Mouse (Mus musculus) A20 (cell line): Measurements from ENCODE around the gene Tarsl2.

Source experiments
- DNase-seq: peaks from one replicate; pipeline ENCODE4 v3.0.0-alpha.2; 2011; ENCODE audit warnings: low read depth, low spot score

Tarsl2 gene

DNA sequence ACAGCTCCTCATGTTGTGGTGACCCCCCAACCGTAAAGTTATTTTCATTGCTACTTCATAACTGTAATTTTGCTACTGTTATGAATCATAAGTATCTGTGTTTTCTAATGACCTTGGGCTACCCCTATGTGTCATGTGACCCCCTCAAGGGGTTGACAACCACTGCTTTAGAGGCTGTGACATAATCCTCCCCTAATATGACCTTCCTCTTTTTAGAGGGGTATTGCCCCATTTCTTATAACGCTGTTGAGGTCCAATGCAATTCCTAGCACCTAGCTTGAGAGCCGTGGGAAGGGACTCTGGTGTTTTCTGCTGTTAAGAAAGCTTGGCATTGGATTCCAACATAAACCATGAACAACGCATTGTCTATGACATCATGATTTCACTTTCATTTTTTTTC, 6.0 kb downstream of the Tarsl2 start:
- no peak for DNase-seq

DNA sequence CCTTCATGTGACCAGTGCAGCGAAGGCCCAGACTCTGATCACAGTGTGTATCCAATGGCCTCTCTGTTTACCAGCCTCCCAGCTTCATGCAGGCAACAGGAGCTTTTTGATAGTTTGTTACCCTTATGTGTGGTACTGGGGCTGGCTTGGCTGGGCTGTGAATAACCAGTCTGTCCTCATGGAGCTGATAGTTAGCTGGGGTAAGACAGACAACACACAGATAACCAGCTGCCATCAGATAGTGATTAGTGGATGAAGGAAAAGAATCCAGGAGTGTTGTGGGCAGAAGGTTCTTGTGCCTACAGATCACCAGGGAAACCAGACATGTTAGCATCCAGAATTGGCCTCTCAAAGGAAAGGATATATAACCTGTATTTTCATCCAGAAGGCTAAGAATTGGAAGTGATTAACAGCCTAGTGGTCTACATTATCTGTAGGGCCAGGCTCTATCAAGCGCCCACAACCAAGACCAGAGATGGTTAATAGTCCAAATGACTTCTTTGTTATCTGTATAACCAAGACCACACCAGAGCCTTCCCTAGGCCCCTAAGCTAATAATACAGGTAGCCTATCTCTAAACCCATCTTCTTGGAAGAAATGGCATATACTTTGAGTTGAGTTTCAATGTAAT, 12.9 kb downstream of the Tarsl2 start:
- DNase-seq: no peak

DNA sequence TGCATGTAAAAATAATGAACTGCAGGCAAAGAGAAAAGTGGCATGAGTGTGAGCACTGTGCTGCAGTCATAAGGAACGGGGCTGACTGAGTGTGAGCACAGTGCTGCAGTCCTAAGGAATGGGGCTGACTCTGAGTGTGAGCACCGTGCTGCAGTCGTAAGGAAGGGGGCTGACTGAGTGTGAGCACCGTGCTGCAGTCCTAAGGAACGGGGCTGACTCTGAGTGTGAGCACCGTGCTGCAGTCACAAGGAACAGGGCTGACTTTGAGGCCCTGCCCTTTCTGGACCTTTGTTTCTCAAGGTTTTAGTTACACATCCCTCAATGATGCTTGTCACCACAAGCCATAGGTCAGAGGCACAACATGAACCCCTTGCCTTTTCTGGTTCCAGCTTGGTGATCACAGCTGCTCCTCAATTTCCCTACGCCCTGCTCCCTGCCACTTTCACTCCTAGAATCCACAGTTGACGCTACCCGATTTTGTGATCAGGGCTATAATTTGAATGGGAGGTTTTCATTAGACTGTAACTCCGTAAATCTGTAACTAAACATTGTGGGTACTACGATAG, 18.6 kb downstream of the Tarsl2 start:
- no peak for DNase-seq

DNA sequence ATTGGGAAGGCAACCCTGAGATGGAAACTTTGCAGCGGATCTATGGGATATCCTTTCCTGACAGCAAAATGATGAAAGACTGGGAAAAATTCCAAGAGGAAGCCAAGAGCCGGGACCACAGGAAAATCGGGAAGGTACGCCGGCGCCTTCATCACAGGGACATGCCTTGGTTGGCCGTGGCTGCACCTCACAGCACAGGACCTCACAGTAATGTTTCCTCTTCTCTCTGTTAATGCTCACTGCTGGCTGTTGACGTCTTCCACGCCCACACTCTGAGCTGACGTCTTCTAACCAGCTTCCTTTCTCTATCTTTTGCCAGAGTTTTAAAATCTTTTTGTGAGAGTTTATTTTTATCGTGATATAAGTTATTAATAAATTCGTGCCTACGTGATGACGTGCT, 19.2 kb downstream of the Tarsl2 start:
- no peak for DNase-seq

DNA sequence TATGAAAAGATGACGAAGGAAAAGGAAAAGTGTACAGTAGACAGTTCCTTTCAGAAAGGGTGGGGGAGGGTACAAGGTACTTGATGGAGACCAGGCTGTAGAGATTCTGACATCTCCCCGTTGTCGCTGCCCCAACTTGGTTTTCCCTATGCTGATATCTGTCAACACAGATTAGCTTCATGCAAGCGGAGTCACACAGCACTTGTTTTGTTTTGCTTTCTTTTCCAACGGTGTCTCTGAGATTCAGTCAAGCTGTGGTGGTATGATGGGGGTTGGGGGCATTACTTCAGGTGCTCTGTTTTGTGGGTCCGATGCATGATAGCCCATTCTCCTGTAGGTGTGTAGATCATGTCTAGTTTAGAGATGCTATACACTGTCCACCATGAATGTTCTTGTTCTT, 22.8 kb downstream of the Tarsl2 start:
- DNase-seq: no peak

DNA sequence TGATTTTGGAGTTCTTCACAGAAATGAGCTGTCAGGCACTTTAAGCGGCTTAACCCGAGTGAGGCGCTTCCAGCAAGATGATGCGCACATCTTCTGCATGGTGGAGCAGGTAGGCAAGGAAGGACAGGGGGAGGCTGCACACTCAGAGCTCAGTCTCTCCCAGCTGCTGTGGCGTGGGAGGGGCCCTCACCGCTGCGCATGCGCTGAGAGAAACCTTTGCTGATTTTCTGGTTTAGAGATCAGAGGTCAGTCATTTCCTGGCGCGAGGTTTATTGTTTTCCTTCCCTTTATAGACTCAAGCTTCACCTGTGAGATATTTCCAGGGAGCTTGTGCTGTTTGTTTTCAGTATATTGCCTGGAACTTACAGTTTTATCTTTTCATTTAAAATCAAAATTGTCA, 33.4 kb downstream of the Tarsl2 start:
- no peak for DNase-seq

DNA sequence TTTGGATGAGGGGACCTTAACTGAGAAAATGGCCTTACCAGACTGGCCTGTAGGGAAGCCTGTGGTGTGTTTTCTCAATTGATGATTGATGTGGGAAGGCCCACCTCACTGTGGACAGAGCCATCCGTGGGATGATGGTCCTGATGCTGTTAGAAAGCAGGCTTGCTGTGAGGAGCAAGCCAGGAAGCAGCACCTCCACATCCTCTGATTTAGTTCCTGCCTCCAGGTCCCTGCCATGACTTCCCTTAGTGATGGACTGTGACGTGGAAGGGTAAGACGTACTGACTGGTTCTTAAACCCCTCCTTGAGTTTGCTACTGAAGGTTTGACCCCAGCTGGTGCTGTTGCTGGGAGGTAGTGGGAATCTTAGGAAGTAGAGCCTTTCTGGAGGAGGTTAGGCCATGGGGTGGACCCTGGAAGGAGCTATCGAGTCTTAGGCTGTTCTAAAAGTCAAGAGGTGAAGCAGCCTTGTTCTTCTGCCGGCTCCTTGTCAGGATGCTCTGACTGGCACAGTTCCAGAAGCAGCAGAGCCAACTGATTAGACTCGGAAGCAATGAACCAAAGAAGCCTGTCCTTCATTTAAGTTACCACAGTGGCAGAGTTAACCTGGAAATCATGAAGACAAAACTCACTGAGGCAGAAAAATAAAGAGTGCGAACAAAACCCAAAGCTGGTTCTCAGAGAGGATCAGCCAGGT, 34.4 kb downstream of the Tarsl2 start:
- no peak for DNase-seq

DNA sequence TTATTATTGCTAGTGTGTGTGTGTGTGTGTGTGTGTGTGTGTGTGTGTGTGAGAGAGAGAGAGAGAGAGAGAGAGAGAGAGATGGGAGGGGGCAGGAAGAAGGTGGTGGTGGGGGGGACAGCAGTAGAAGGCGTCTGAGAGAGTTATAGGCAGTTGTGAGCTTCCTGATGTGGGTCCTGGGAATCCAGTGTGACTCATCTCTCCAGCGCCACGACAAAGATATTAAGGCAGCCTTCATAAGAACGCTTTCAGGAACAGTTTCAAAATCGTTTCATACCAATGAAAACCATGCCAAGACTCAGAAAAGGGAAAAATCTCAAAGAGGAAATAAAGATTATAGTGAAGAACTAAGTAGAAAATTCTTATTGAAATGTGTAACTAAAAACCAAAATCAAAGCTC, 36.5 kb downstream of the Tarsl2 start:
- no peak for DNase-seq

DNA sequence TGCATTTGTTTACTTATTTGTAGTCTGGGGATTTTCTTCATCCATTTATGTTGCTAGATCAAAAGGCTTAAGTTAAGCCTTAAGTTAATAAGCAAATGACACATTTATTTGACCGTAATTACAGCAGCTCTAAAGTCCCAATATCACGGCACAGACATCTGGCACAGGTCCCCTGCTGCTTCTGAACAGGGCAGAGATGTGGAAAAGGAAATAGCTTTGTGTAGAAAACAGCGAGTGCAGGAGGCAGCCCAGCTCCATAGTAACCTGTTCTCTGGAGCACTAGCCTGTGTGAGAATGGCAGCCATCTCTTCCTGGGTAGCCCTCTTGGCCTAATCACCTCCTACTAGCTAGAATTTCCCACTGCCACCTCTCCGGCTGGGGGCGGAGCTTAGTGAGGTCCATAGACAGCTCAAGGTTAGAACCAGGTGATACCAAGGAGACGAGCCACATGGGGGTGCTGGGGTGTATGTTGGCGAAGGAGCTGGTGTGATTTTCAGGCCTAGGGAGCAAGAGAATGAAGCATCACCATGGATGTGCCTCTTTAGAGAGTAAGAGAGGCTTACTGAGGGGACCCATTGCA, 39.6 kb downstream of the Tarsl2 start:
- no peak for DNase-seq

DNA sequence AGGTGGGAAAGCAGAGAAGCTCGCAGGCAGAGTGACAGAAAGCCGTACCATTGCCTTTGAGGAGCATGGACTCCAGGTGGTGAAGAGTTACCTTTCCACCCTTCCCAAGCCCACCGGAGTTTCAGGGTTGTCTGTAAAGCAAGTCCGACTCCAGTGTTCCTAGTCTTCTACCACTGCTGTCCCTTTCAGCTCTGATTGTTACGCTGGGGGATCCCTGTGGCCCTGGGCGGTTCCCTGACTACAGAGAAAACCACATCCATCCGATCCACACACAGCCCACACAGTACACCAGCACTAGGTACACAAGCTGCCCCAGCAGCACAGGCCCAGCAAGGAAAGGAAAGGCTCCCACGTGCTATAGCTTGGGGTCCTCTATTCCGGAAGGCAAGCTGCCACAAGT, 42.0 kb downstream of the Tarsl2 start:
- no peak for DNase-seq

DNA sequence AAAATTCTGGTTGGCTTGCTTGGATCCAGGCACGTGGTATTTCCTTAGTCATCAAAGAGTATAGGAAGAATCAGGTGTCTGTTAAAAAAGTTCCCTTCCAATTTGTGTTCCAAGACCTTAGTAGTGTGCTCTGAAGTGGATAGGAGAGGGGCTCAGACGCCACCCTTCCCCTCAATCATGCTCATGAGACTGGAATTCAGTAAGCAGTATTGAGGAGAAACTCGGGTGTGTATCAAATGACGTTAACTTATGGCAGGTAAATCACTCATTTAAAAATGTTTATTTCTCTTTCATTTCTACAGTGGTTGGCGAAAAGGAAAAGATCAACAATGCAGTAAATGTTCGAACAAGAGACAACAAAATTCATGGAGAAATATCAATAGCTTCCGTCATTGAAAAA, 46.2 kb downstream of the Tarsl2 start, which contains the start of gene Tm2d3:
TSS of gene Tm2d3 (plus strand) at position 301 of the 400 bp plus-strand sequence.
- no peak for DNase-seq

DNA sequence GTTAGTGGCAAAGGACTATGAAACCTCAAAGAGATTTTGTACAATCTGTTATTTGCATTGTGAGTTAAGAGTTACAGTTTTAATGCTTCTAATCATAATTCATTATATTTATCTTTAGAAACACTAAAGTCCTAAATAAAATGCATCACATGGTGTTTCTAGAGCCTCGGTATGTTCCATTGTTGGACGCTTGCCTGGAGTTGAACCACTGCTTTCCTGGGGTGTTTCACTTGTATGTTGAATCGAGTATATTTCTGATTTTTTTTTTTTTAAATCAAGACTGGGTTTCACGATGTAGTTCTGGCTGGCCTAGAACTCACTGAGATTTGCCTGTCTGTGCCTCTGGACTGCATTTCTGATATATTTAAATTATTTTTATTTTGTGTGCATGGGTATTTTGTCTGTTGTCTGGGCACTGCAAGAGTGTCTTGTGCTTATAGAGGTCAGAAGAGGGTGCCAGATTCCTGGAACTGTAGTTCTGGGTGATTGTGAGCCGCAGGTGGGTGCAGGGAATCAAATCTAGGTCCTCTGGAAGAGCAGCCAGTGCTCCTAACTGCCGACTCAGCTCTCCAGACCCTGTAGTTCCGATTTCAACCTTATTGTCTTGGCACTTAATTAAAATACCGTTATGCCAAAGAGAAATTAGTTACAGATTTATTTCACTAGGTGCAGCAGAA, 47.4 kb downstream of the Tarsl2 start:
- no peak for DNase-seq

DNA sequence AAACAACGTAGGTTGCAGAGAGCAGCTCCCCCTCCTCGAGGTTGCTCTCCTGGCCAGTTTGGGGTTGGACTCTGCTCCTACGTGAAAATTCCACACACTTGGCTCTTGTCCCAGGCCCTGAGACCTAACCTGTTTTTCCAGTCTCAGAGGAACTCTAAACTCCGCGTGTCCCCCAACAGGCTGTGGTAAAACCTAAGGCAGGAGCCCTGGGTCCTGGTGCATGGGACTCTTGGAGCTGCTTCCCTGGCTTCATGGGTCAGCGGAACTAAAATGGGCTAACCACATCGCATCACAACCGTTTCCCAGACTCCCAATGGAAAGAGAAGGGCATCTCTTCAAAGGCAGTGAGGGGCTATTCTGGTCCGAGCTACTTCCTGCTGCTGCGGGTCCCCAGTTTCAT, 48.2 kb downstream of the Tarsl2 start:
- no peak for DNase-seq

DNA sequence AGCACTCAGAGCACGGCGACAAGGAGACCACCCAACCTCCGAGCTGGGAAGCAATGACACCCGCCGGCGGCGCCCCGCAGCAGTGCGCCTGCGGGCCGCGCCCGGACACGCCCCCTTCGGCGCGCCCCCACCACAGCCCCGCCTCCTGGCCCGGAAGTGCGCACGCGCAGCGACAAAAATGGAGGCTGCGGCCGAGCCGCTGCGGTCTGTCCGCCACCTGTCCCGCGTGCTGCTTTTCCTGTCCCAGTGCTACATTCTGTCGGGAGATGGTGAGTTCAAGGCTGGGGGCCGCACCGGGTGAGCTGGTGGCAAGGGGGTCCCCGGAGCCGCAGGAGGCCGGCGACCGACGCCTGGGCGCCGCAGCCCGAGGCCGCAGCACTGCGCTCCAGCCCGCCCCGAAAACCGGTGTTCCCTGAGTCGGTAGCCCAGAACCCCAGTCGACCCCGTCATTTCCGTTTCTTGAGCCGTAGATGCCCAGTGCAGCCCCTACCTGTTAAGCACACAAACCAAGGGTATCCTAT, 48.7 kb downstream of the Tarsl2 start:
- DNase-seq: peak; percentile 90

DNA sequence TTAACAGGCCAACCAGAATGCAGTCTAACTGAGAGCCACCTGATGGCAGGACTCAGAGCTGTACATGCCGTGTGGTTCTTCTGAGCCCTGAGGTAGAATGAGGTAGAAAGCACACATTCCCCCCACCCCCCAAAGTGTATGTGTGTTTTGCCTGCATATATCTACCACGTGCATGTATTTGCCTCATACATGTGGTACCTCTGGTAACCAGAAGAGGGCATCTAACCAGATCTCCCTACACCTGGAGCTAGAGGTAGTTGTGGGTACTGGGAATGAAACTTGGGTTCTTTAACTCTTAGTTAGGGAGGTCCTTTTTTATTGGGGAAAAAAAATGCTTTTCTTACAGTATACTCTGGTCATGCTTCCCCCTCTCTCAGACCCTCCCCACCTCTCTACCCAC, 51.8 kb downstream of the Tarsl2 start:
- peak; percentile 53 for DNase-seq

DNA sequence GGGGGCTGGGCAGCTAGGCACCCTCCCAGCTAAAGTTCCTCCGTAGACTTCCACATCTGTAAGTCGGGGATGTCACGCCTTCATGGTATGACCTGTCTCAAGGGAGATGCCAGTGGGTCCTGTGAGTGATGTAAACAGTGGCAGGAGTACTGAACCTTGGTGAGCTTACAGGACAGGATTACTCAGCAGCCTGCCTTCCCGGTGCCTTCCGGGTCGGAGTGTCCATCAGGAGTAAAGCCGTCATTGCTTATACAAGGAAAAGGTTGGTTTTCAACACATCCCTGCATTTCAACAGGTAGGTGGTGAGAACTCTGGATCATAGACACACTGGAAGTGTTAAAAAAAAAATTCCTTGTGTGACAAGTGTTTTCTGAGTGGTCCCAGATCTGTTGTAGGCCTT, 57.4 kb downstream of the Tarsl2 start:
- DNase-seq: no peak

DNA sequence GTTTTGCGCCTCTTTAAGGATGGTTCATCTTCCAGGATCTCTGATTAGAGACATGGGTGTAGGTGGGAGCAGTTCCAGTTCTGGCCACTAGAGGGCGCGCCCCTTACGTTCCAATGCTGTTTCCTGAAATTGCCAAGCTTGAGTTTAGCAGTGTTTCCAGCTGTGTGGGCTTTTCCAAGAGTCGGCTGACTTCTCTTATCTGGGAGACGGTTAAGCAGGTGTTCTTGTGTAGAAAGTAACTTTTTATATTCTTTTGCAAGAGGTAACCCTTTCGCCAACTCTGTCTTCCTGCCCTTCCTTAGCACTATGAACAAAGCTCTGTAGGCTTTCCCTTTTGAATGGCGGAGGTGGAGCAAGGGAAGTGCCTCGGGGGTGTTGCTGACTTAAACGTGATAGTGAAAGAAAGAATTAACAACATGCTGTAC, 60.1 kb downstream of the Tarsl2 start:
- peak; percentile 59 for DNase-seq

DNA sequence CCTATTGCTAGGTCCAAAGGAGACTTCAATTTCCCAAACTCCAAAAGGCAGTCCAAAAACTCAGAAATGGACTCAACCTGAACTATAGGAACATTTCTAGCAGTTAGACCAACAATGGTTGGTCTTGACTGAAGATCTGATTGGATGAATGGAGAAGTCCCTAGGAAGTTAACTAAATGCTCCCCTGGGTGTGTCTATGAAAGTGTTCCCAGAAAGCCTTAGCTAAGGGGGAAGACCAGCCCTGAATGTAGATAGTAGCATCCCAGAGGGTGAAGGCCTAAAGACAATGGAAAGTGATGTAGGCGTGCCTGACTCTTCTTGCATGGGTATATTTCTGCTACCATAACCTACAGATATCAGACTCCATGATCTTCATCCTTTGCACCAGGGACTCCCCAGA, 63.8 kb downstream of the Tarsl2 start:
- DNase-seq: no peak

DNA sequence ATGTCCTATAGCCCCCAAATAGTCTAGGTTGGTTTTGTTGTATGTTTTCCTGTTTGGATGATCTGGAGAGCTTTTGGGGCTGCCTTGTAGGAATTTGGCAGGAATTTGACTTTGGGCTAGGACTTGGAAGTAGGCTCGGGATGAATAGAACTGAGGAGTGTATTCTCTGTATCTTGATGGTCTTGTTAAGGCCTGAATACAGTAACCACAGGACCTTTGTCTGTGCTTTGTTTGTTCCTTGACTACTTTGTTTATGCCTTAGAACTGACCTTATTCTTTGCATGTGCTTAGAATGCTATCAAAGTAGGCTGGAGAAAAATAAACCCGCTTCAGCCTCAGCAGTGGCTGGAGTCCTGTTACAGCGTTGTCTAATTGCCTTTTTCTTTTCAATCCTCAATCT, 65.6 kb downstream of the Tarsl2 start:
- DNase-seq: no peak

DNA sequence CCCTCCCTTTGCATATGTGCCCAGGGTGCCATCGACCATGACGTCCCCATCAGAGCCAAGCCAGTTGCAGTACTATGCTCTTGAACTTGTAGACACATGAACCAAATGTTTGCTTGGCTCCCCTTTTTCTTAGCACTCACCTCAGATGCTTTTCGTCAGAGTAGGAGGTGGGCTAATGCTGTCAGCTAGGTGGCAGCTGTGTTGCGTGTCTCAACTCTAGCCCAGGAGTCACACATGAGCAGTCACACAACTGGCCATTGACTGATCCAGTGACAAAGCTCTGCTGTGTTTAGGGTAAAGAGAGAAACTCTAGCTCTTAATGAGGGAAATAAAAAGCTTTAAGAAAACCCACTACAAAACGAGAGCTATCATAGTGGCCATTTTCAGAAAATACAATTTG, 69.1 kb downstream of the Tarsl2 start:
- DNase-seq: peak; percentile 84

DNA sequence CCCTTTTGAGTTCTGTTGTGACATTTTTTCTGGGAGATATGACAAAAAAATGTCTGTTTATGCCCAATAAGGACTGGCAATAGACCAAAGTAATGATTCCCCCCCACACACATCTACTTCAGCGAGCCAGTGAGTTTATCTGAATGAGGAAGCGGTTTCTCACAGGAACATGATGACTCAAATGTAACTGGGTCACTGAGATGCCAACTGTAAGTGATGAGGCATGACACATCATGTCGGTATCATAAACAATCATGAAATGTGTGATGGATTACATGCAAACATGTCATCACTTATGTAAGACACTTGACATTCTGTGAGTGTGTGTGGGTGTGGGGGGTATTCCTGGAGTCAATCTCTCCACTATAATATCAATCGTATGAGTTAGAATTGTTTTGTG, 69.6 kb downstream of the Tarsl2 start:
- DNase-seq: peak; percentile 79

DNA sequence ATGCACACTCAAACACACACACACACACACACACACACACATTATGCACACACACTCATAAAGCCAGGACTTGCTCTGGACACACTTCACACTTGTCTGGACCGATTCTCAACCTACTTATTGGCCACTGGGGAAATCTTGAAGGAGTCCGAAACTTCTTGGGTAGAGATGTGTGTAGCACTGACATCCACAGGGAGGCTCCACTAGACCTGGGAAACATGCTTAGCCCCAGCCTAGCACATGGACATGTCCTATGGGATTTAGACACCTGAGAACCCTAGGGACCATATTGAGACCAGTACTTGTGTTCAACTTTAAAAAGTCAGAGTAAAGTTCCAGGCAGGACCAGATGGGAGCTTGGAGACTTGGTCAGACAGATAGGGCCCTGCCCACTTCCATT, 89.3 kb downstream of the Tarsl2 start:
- no peak for DNase-seq
